Mouse (Mus musculus) forebrain, embryonic 15.5 days (tissue): Measurements from ENCODE around the gene Prtn3. TPM values are rescaled to one million over a fixed set of nuclear protein-coding genes. Genes with fewer than 3 reads are reported as not detected.

Experiments used
- microRNA-seq: library from miRNA; unstranded; fragments of <30 nt; microRNA quantifications from one replicate; pipeline ENCODE4, GENCODE M21; 2016
- polyA plus RNA-seq: library from polyadenylated mRNA; unstranded; fragments of >200 nt; fragmentation: Nextera tagmentation; extraction: Ambion mirVana; gene quantifications from 2 replicates; pipeline ENCODE4 v1.2.1, GENCODE M21; 2015

Prtn3 gene
- polyA plus RNA-seq, 1 experiment from 2014 or later = 13.5 TPM

Small RNA genes lying within 50 kb of the gene (microRNA-seq; reads per million reads assigned to microRNA genes)
- gene Mir6910 = not detected

Other genes starting within 250 kb of the Prtn3 start
- gene Shc2, start 236.6 kb upstream of the Prtn3 start, polyA plus RNA-seq = 15.1 and 15.3 TPM in 2 replicates
- 0.32 TPM in 1 of 2 replicates, not detected in the other for gene Odf3l2, start 228.7 kb upstream of the Prtn3 start, polyA plus RNA-seq
- 0.95 and 1.3 TPM in 2 replicates for gene Madcam1, start 209.9 kb upstream of the Prtn3 start, polyA plus RNA-seq
- 80.0 and 83.6 TPM in 2 replicates for gene Tpgs1, start 205.1 kb upstream of the Prtn3 start, polyA plus RNA-seq
- gene Cdc34, start 192.3 kb upstream of the Prtn3 start, polyA plus RNA-seq = 75.7 and 81.2 TPM in 2 replicates
- gene Gzmm, start 185.5 kb upstream of the Prtn3 start, polyA plus RNA-seq = 2.0 and 2.3 TPM in 2 replicates
- gene Bsg, start 170.0 kb upstream of the Prtn3 start, polyA plus RNA-seq = 689 and 728 TPM in 2 replicates
- 0.64 and 0.69 TPM in 2 replicates for gene Hcn2, start 157.8 kb upstream of the Prtn3 start, polyA plus RNA-seq
- gene Polrmt, start 127.9 kb upstream of the Prtn3 start, polyA plus RNA-seq = 43.7 and 44.0 TPM in 2 replicates
- gene Fgf22, start 119.4 kb upstream of the Prtn3 start, polyA plus RNA-seq = 0.69 and 0.72 TPM in 2 replicates
- gene Rnf126, start 107.5 kb upstream of the Prtn3 start, polyA plus RNA-seq = 94.9 and 108 TPM in 2 replicates
- 0.83 and 0.84 TPM in 2 replicates for gene Fstl3, start 97.2 kb upstream of the Prtn3 start, polyA plus RNA-seq
- gene Prss57, start 83.5 kb upstream of the Prtn3 start, polyA plus RNA-seq = 0.25 and 0.43 TPM in 2 replicates
- gene Palm, start 80.9 kb upstream of the Prtn3 start, polyA plus RNA-seq = 317 and 325 TPM in 2 replicates
- gene Misp, start 53.5 kb upstream of the Prtn3 start, polyA plus RNA-seq = 0.66 and 0.68 TPM in 2 replicates
- gene Ptbp1, start 20.0 kb upstream of the Prtn3 start, polyA plus RNA-seq = 108 and 120 TPM in 2 replicates
- 405 and 410 TPM in 2 replicates for gene Plppr3, start 158 bp downstream of the Prtn3 start, polyA plus RNA-seq
- 0.19 TPM in 1 of 2 replicates, not detected in the other for gene Elane, start 11.8 kb downstream of the Prtn3 start, polyA plus RNA-seq
- gene Cfd, start 16.4 kb downstream of the Prtn3 start, polyA plus RNA-seq = not detected in 2 replicates
- gene Med16, start 34.4 kb downstream of the Prtn3 start, polyA plus RNA-seq = 53.2 and 56.6 TPM in 2 replicates
- gene Gm26602, start 36.4 kb downstream of the Prtn3 start, polyA plus RNA-seq = 10.4 and 21.1 TPM in 2 replicates
- gene Kiss1r, start 42.5 kb downstream of the Prtn3 start, polyA plus RNA-seq = 2.2 and 2.7 TPM in 2 replicates
- gene R3hdm4, start 46.7 kb downstream of the Prtn3 start, polyA plus RNA-seq = 272 and 277 TPM in 2 replicates
- gene Arid3a, start 52.6 kb downstream of the Prtn3 start, polyA plus RNA-seq = 2.7 and 3.1 TPM in 2 replicates
- gene Wdr18, start 85.7 kb downstream of the Prtn3 start, polyA plus RNA-seq = 89.2 and 94.3 TPM in 2 replicates
- gene Grin3b, start 96.2 kb downstream of the Prtn3 start, polyA plus RNA-seq = 0.50 and 0.63 TPM in 2 replicates
- 21.7 and 23.1 TPM in 2 replicates for gene Tmem259, start 109.9 kb downstream of the Prtn3 start, polyA plus RNA-seq
- gene Cnn2, start 114.1 kb downstream of the Prtn3 start, polyA plus RNA-seq = 26.7 and 29.1 TPM in 2 replicates
- gene Abca7, start 122.0 kb downstream of the Prtn3 start, polyA plus RNA-seq = 3.7 and 4.1 TPM in 2 replicates
- gene Arhgap45, start 142.2 kb downstream of the Prtn3 start, polyA plus RNA-seq = 1.3 TPM in 2 replicates
- gene Polr2e, start 165.3 kb downstream of the Prtn3 start, polyA plus RNA-seq = 179 and 186 TPM in 2 replicates
- gene Gpx4, start 172.7 kb downstream of the Prtn3 start, polyA plus RNA-seq = 472 and 476 TPM in 2 replicates
- 13.4 TPM in 2 replicates for gene Sbno2, start 231.1 kb downstream of the Prtn3 start, polyA plus RNA-seq
- 20.3 and 21.5 TPM in 2 replicates for gene Stk11, start 241.3 kb downstream of the Prtn3 start, polyA plus RNA-seq